Mouse (Mus musculus) activated CD4-positive, CD25-positive, alpha-beta regulatory T cell, adult 4 months (primary cell): ENCODE results near the gene Gm9602. TPM values are rescaled to one million over a fixed set of nuclear protein-coding genes. Genes with fewer than 3 reads are reported as not detected.
"Not testable (repeated sequence)": the region's sequence is repeated elsewhere in the genome, so short reads cannot be mapped to it uniquely, and the experiment has no call there.

Experiments used
- ATAC-seq: one replicate; pipeline ENCODE4 v1.8.0; 2017
- polyA plus RNA-seq, 2 experiments: library from polyadenylated mRNA; unstranded; fragments of 100-300 nt; shearing (Covaris generic); gene quantifications; one replicate each; pipeline ENCODE4 v1.2.1; 2017

The Gm9602 gene
- polyA plus RNA-seq = not detected

- ATAC-seq = not testable (repeated sequence)
Observed at GRCm38 (mm10) chr14:4776037-4776436, at the start of gene Gm9602. Gene Gm9602 (plus strand): TSS chr14:4776337.

GRCm38 (mm10) chr14:4806421-4806820 lies 30.3 kb downstream of the Gm9602 start:
- ATAC-seq = not testable (repeated sequence)

- not testable (repeated sequence) for ATAC-seq
Observed at GRCm38 (mm10) chr14:4821950-4822349, 45.8 kb downstream of the Gm9602 start.

Other genes with a start within 250 kb of the Gm9602 start
- not detected for gene Gm3047, start 220.9 kb upstream of the Gm9602 start, polyA plus RNA-seq
- gene Gm8159, start 144.0 kb upstream of the Gm9602 start, polyA plus RNA-seq = not detected
- gene Gm3239, start 112.1 kb upstream of the Gm9602 start, polyA plus RNA-seq = not detected
- gene Gm7876, start 67.1 kb upstream of the Gm9602 start, polyA plus RNA-seq = not detected
- gene Gm3252, start 49.6 kb upstream of the Gm9602 start, polyA plus RNA-seq = 1 to 10 TPM; 2.1 to 5.2 TPM
- not detected for gene Gm3269, start 61.8 kb downstream of the Gm9602 start, polyA plus RNA-seq
- gene Gm3264, start 79.2 kb downstream of the Gm9602 start, polyA plus RNA-seq = under 1 TPM in 1 of 2 experiments, not detected in 1; 0.90 TPM
- gene Gm3278, start 116.1 kb downstream of the Gm9602 start, polyA plus RNA-seq = not detected
- gene Gm8297, start 207.6 kb downstream of the Gm9602 start, polyA plus RNA-seq = under 1 TPM in 1 of 2 experiments, not detected in 1; 0.31 TPM
- not detected for gene Gm3298, start 239.6 kb downstream of the Gm9602 start, polyA plus RNA-seq